Mouse (Mus musculus): ENCODE data around the gene Twist2.

DNA sequence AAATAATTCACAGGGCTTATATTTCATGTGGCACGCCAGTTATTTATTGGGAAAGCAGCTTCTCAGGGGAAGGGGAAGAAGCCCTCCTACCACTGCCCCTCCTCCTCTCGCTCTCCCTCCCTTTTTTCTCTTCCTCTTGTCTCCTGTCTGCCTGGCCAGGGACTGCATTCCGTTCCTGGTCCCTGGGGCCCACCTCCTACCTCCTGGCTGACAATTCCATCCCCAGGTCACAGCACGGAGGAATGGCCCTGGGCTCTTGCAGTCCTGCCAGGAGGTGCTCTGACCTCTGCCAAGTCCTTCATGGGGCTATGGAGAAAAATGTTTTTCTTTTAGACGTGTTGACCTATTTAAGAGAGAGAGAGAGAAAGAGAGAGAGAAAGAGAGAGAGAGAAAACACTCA, 77.4 kb downstream of the Twist2 start:
- TF ChIP-seq CTCF (IDR thresholded peaks at IDR 0.05; ENCODE audit: low read depth), result no peak
- TF ChIP-seq EP300 (IDR thresholded peaks at IDR 0.05; ENCODE audit: low read depth), result no peak
